Mouse (Mus musculus) neural tube, embryonic 10.5 days (tissue): ENCODE results near the gene Nfix.

Source experiments
- DNase-seq: peaks from one replicate; pipeline ENCODE4 v3.0.0-alpha.2; 2017; ENCODE audit warnings: low spot score; ENCODE audit errors: extremely low spot score

Nfix gene

DNA sequence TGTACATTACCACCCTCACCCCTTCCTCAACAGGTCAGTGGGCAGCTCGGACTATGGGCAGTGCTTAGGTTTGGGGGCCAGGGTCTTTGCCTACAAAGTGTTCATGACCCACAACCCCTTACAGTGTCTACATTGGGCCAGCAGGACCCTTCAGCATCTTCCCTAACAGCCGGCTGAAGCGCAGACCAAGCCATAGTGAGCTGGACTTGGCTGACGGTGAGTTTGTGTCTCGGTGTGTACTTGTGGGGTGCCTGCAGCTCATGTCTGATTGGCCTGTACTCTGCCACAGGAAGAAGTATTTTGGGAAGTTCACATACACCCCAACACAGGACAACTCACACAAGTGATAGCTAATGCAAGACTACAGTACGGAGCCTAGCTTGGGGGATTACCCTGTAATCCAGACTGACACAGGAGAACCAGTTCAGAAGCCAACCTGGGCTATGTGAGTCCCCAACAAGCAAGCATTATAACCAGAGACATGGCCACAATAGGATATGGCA, 97.1 kb downstream of the Nfix start:
- no peak for DNase-seq

DNA sequence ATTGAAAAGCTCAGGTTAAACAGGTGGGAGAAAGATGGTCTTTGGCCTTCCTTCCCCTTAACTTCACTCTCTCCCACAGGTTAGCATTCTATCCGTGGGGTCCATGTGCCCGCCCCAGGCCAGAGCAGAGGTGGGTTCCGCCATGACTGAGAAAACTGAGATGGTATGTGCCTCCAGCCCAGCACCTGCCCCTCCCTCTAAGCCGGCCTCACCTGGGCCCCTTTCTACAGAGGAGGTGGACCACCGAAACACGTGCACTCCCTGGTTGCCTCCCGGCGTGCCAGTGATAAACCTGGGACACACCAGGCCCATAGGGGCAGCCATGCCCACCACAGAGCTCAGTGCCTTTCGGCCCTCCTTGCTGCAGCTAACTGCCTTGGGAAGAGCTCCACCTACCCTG, 97.6 kb downstream of the Nfix start:
- DNase-seq = no peak

DNA sequence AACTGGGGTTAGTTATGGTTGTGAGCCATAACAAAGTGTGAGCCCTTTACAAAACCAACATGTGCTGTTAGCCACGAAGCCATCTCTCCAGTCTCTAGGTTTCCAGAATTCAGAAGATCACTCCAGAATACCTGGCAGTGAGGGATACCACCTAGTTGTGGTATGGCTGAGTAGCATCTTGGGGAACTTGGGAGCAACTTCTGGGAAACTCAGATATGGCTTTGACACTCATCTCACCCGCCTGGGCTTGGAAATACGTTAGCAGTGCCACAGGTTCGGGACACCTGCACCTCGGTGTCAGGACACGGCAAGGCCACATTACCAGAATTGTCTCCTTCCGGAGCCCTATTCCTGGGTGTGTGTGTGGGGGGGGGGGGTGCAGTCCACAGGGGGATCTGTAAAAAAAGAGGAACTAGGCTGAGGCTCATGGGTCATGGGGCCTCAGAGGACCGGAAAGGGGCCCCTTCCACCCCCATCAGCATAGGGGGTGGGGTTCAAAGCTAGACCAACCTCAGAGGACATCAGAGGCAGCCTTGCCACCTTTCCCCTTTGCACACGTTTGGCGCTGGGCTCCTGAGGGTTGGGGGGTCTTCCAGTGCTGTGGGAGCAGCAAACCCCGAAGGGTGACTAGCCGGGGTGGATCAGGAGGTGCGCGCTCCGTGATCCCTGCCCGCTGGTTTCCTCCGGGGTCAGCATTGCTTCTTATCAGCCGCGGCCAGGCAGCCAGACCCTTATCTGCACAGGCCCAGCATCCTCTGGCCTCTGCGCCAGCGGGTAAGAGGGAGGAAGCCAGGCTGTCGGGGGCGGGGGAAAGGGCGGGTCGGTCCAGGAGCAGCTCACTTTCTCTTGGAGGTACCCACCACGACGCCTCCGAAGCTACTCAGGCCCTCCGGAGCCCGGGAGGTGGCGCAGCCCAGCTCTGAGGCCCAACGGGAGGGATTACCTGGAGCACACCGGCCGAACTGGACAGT, 98.9 kb downstream of the Nfix start, which contains the start of gene Lyl1:
Gene Lyl1 (plus strand): TSS at position 517 of the 971 bp plus-strand sequence.
- DNase-seq = peak; percentile 54

DNA sequence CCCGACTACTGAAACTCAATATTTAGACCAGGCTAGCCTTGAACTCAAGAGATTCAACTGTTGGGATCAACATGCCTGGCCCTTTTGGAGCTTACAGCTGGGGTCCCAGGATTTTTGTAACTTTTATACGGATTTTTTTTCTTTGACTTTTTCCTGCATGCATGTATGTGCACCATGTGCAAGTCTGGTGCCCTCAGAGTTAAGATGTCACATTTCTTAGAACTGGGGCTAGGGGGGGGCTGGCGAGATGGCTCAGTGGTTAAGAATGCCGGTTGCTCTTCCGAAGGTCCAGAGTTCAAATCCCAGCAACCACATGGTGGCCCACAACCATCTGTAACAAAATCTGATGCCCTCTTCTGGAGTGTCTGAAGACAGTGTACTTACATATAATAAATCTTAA, 99.6 kb downstream of the Nfix start:
- DNase-seq = no peak

DNA sequence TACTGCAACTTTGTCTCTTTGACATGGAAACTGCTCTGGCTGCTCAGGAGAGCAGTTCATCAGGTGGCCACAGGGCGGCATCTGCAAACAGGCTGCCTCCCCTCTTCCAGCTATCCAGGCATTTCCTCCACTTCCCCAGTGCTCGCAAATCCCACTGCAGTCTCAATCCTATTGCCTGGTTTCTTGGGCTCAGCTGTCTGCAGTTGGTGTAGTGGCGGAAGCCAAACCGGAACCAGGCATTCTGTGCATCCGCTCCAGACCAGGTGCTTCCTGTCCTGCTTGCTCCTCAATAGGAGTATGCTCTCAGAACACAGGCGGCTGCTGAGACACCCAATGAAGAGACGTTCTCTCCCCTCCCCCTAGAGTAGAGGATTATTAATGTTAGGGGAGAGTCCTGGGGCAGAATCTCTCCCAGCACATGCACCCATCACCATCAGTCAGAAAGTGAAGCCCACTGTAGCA, 100.3 kb downstream of the Nfix start:
- DNase-seq = no peak

DNA sequence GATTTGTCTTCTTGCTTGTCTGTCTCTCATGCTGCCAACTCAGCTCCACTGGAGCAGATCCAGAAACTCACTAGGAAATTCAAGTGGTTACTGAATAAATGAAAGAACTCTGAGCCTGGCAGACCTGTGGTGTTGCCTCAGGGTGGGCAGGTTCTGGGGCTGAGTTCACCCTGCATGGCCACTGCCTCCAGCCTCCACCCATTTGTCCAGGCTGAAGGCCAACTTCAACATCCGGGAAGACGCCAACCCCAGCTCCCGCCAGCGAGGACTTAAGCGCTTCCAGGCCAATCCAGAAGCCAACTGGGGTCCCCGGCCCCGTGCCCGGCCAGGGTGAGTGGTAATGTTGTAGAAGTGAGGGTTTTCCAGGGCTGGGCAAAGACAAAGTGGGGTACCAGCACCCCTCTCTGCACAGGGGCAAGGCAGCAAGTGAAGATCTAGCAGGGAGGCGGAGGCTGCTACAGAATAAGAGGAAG, 101.2 kb downstream of the Nfix start:
- no peak for DNase-seq

DNA sequence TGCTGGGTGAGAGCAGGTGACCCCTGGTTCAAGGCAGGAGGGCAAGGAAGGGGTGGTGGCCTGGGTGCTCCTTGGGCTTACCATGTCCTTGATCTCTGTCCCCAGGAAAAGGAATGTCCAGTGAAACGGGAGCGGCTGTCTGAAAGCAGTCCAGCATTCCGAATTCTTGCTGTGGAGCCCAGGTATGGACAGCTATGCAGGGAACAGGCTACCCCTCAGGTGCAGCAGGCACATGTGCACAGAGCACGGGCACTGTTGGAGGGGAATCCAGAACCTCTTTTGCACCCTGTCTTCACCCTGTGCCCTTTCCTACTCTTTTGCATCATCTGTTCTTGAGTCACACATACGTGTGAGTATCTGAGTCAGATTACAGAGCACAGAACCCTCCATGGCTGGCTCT, 101.9 kb downstream of the Nfix start:
- DNase-seq = no peak

DNA sequence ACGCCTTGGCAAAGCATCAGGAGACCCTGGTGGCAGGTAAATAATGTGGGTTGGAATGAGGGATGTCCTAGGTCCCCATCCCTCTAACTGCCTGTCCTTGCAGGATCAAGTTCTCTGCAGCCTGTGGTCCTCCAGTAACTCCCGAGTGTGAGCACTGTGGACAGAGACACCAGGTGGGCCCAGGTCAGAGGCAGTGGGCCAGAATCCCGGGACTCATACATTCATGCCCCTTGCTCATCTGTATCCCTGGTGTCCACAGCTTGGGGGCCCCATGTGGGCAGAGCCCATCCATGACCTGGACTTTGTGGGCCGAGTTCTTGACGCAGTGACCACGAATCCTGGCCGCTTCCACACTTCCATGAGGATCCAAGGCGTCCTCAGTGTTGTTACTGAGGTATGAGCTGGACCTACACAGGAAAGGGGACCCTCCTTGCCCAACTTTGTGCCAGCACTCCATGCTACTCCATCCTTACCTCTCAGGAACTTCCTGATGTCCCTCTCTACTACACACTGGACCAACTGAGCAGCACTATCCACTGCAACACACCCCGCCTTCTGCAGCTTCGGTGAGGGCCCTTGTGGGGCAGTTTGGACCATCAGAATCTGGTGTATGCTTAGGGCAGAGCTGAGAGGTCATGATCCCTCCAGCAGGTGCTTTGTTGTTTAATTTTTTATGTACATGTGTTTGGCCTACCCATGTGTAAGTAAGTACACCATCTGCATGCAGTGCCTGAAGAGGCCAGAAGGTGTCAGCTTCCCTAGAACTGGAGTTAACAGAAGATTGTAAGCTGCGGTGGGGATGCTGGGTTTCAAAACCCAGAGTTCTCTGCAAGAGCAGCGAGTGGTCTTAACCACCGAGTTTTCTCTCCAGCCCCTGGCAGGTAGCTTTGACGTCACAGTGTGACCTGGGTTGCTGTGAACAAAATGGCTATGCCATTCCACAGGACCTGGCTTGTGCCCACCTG, 102.7 kb downstream of the Nfix start:
- no peak for DNase-seq

DNA sequence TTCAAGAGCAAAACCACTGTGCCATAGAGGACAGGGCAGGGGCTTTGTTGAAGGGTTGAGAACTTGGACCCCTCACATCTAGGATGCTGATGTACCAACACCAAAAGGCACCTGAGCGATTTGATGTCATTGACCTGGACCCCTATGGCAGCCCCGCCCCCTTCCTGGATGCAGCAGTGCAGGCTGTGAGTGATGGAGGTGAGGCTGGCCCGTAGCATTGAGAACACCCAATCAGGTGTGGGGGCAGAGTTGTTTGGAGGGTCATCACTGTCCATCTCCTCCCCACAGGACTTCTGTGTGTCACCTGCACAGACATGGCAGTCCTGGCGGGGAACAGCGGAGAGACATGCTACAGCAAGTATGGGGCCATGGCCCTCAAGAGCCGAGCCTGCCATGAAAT, 105.0 kb downstream of the Nfix start:
- DNase-seq = no peak

DNA sequence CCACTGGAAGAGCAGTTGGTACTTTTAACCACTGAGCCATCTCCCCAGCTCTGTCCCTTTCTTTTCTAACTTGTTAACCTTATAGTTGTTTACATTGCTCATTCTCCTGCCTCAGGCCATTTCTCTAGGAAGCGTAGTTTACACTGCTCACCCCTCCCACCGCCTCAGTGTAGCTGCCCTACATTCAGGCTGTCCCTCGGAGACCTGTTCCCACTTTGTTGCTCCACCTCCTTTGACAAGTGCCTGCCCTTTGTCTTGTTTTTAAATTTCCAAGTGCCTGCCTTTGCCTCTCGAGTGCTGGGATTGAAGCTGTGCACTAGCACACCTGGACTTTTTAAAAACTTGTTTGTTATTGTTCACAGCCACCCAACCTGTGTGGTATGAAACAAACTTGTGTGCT, 106.8 kb downstream of the Nfix start:
- DNase-seq = no peak

DNA sequence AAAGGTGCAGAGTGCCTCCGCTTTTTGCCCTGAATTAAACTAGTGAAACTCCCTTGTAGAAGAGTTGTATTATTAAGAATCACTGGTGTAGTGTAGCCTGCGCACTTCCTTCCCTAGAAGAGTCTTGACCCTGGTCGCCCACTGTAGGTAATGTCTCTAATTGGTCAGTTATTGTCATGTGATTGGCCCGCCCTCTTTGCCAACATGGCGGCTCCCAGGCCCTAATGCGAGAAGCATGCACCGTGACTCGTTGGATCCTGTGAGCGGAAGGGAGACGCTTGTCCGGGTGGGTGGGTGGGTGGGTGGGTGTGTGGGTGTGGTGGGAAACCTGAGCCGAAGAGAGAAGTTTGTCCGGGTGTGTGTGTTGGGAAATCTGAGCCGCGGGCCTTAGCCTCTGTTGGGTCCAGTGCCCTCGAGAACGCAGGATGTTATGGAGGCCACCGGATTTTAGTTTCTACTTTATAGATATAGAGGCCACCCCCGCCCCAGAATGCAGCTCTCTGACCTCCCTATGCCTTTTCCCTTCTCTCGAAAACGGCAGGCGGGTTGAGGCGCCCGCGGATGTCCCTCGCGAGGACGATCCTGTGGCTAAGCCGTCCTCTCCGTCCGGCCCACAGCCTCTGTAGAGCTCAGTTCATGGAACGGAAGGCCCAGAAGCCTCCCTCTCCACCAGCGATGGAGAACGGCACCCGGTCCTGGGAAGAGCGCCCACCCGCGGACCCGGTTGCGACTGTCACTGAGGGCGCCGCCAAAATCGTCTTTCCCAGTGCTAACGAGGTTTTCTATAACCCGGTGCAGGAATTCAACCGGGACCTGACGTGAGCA, 110.8 kb downstream of the Nfix start:
- peak; percentile 88 for DNase-seq

DNA sequence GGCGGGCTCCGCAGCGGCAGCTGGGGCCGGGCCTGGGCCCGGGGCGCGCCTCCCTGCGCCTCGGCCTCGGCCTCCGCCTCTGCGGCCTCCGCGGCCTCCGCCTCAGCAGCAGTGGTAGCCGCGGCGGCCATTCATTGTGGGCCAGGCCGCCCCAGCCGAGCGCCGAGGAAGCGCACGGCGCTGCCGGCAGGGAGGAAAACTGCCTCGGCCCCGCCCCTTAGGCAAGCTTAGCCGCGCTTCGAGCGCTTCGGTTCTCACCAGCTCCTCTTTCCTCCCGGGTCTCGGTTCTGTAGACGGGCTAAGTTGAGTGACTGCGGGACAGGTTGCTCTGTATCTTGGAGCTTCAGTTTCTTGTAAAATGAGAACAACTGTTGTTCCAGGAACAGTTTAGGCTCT, 112.4 kb downstream of the Nfix start, which contains the start of gene Nacc1:
Gene Nacc1 (minus strand): TSS at position 158 of the 396 bp plus-strand sequence.
- peak; percentile 87 for DNase-seq

DNA sequence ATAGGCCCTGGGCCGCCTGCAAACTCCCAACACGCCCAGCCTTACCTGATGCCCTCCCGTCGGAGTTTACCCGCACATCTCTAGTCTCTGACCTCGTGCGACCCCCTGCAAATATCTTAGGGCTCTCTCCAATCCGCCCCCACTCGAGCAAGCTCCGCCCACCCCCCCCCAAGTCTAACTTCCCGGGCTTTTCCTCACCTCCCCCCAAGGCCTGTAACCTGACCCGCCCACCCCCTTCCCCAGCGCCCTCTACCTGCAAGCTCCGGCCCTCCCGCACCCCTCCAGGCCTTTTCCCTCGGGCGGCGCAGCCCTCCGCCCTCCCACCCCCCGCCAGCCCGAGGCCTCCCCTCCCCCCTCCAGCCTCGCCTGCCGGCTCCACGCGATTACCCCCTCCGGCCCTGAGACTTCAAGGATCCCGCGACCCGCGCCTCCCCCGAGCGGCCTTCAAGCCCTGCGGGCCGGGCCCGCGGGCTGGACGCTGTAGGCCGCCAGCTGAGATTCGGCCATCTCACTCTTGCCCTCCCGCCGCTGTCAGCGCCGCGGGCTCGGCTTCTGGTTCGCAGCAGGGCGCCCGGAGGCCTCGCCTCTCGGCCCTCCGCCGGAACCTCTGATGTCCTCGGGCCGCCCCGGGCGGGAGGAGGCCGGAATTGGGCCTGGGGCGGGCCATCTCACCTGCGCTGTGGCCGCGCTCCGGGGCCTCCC, 113.0 kb downstream of the Nfix start:
- peak; percentile 81 for DNase-seq

DNA sequence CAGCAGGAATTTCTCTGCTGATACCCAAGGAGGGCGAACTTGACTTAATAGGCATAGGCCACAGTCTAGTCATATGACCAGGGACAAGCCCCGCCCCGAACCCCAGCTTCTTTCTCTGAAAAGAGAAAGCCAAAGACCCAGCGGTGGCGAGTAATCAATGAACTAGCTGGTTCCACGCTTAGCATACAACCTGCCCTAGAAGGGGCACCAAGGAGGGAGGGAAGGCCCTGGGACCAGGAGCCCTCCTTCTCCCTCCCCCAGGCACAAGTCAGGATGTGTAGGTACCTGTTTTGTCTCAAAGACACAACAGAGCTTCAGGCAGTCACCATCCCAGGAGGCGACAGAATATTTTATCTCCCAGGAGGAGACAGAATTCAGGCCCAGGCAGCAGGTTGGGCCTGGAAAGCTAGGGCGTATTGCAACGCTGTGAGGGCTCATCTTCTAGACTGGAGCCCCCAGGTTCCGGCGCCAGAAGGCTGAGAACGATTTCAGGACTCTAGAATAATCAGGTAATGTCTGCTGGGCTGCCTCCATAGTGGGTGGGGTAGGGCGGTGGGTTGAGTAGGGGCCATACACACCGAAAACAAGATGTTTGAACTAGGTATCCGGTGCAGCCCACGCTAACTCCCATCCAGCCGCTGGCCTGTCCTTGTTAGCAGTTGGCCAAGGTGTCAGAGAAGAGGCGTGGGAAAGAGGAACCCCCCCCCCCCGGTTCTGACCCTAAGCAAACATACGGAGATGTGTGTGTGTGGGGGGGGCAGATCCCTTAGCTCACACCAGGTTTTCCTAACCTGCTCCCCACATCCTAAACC, 113.7 kb downstream of the Nfix start, which contains the start of gene Trmt1:
Gene Trmt1 (plus strand): TSS at position 117 of the 812 bp plus-strand sequence.
- peak; percentile 23 for DNase-seq

DNA sequence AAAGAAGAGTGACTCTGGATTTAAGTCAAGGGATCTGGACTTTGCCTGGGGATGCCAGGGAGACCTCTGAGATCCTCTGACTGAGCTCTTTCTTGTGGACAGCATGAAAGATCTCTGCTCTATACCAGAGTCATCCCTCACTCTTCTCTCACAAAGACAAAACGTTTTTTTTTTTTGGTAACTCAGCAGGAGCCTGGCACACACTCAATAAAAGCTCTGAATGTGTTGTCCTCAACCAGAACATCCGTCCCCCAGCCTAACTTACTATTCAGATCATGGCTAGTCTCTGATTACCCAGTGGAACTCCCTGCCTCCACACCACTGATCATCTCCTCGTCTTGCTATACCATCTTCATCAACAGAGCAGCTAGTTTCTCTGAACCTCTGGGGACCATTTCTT, 115.6 kb downstream of the Nfix start:
- DNase-seq = no peak

DNA sequence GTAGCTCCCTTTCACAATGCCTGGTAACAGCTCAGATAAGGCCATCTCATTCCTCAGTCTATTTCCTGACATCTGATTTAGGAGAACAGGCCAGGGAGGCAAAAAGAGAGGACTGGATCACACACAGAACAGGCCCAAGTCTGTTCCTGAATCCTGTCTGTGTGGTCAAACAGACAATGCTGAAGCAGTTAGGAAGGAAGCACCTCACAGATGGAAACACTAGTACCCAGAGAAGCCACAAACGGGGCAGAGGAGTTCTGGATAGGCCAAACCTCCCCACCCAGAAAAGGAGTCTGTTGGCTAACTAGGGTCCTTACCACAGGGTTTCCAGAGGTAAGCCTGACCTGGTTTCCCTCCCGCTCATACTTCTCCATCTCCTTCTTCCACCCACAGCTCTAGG, 117.9 kb downstream of the Nfix start:
- no peak for DNase-seq

DNA sequence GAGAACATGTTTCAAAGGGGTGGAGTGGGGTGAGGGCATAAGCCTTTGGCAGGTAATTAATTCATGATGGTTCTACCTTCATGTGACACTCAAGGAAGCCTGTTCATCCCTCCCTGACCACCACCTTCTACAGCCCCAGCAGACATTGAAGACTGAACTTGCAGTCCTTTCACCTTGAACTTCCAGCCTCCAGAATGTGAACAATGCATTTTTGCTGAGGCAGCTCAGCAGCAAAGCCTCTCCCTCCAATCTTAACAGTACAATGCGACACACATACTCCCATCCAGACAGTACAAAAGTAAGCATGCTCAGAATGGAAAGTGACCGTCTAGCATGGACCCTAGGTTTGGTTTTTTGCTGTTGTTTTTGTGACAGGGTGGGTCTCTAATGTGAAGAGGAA, 118.7 kb downstream of the Nfix start:
- DNase-seq = no peak

DNA sequence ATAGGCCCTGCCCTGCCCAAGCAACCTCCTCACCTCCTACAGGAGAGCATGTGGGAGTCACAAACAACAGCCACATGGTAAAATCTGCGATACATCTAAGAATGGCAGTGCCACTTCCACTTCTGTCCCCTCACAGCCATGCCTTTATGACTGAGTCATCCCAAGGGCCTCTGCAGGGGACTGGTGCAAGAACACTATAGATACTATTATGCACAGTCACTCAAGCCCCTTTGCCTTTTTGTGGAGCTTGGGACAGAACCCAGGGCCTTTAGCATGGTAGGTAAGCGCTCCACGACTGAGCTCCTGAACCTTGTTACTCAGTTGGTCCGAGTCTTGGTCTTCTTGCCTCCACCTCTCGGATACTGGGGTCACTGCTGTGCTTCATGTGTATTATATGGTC, 122.8 kb downstream of the Nfix start:
- DNase-seq = no peak
